Mouse (Mus musculus): ENCODE results near the gene Ror1. TPM values are rescaled to one million over a fixed set of nuclear protein-coding genes. Genes with fewer than 3 reads are reported as not detected.

Ror1 gene
- polyA plus RNA-seq, 1 experiment from 2014 or later = 0.76 TPM

- Histone ChIP-seq H3K4me2 (replicated peaks) (no peak overlapping the region), H3K4me1 (no peaks in the 10 kb centered on the region), H3K4me3 (no peak overlapping the region), H3K27ac (replicated peaks) (no peak overlapping the region), H3K9me3 (no peaks in the 10 kb centered on the region), H3K9ac (replicated peaks) (no peak overlapping the region), H3K36me3 (no peaks in the 10 kb centered on the region), H3K27me3 (no peaks in the 10 kb centered on the region)
- WGBS = 75% methylated on average over 13 of the region's 13 CpGs
- no peak for ATAC-seq (replicated peaks)
Observed at GRCm38 (mm10) chr4:100221978-100222737, 126.6 kb downstream of the Ror1 start.

- Histone ChIP-seq H3K4me2 (replicated peaks) (no peak overlapping the region), H3K4me1 (no peaks in the 10 kb centered on the region), H3K9me3 (no peaks in the 10 kb centered on the region), H3K4me3 (no peak overlapping the region), H3K9ac (replicated peaks) (no peak overlapping the region), H3K27ac (replicated peaks) (no peak overlapping the region), H3K27me3 (no peaks in the 10 kb centered on the region), H3K36me3 (no peaks in the 10 kb centered on the region)
- 38% methylated on average over 1 of the region's 1 CpGs for WGBS
- ATAC-seq (replicated peaks) = no peak
Observed at GRCm38 (mm10) chr4:100223532-100223931, 127.9 kb downstream of the Ror1 start.

- no peaks in the 10 kb centered on the region for H3K9me3 ChIP-seq
- H3K4me2 ChIP-seq (replicated peaks) = no peak overlapping the region
- no peaks in the 10 kb centered on the region for H3K27me3 ChIP-seq
- H3K27ac ChIP-seq (replicated peaks) = no peak overlapping the region
- 74% methylated on average over 3 of the region's 3 CpGs for WGBS
- H3K9ac ChIP-seq (replicated peaks) = no peak overlapping the region
- no peaks in the 10 kb centered on the region for H3K4me1 ChIP-seq
- no peak for ATAC-seq (replicated peaks)
- no peak overlapping the region for H3K4me3 ChIP-seq
- H3K36me3 ChIP-seq = no peaks in the 10 kb centered on the region
Observed at GRCm38 (mm10) chr4:100223965-100224364, 128.4 kb downstream of the Ror1 start.

- Histone ChIP-seq H3K9me3 (no peaks in the 10 kb centered on the region), H3K4me1 (no peaks in the 10 kb centered on the region), H3K36me3 (no peaks in the 10 kb centered on the region), H3K9ac (replicated peaks) (no peak overlapping the region), H3K27ac (replicated peaks) (no peak overlapping the region), H3K4me3 (no peak overlapping the region), H3K27me3 (no peaks in the 10 kb centered on the region), H3K4me2 (replicated peaks) (no peak overlapping the region)
- WGBS = 62% methylated on average over 4 of the region's 4 CpGs
- no peak for ATAC-seq (replicated peaks)
Observed at GRCm38 (mm10) chr4:100226619-100227018, 131.0 kb downstream of the Ror1 start.

DNA sequence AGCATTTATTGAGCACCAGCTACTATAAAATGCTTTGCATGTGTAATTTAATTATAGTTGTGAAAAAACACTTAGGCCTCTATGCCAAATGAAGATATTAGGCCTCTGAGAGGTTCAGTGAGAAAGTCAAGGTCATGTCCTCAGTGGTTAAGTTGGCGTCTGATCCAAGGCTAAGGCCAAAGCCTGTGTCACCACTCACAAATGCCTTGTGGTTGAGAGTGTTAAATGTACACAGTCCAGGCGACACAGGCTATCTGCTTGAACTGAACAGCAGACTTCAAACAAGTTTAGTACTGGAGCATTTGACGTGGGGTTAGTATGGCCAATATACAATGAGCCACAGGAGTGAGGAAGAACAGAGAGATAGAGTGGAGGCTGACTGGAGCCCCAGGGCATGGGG, 132.5 kb downstream of the Ror1 start:
- H3K27ac ChIP-seq (replicated peaks) = no peak overlapping the region
- H3K4me3 ChIP-seq = no peak overlapping the region
- no peaks in the 10 kb centered on the region for H3K9me3 ChIP-seq
- no peaks in the 10 kb centered on the region for H3K27me3 ChIP-seq
- H3K9ac ChIP-seq (replicated peaks) = no peak overlapping the region
- 87% methylated on average over 3 of the region's 3 CpGs for WGBS
- no peak overlapping the region for H3K4me2 ChIP-seq (replicated peaks)
- no peak for ATAC-seq (replicated peaks)
- no peaks in the 10 kb centered on the region for H3K36me3 ChIP-seq
- H3K4me1 ChIP-seq = no peaks in the 10 kb centered on the region

GRCm38 (mm10) chr4:100230245-100230644, 134.7 kb downstream of the Ror1 start:
- no peak for ATAC-seq (replicated peaks)
- no peak overlapping the region for H3K4me2 ChIP-seq (replicated peaks)
- H3K36me3 ChIP-seq = no peaks in the 10 kb centered on the region
- H3K27ac ChIP-seq (replicated peaks) = no peak overlapping the region
- H3K9me3 ChIP-seq = no peaks in the 10 kb centered on the region
- 93% methylated on average over 5 of the region's 5 CpGs for WGBS
- H3K27me3 ChIP-seq = no peaks in the 10 kb centered on the region
- no peak overlapping the region for H3K9ac ChIP-seq (replicated peaks)
- no peak overlapping the region for H3K4me3 ChIP-seq
- no peaks in the 10 kb centered on the region for H3K4me1 ChIP-seq

DNA sequence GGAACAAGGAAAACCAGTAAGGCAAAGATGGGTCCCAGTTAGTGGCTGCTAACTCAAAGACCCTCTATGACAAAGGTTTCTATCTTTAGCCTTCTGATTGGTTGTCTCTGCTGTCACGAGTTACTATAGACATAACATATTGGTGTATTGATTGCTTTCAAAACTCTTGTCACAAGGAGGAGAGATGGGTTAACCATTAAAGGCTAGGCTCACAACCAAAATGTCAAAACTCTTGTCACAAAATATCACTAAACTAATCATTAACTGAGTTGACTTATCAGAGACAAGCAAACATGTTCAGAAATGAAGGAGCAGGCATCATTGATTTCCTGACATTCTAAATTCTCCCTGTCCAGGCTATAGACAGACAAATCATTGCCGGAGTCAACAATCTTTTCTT, 135.4 kb downstream of the Ror1 start:
- Histone ChIP-seq H3K27me3 (no peaks in the 10 kb centered on the region), H3K9me3 (no peaks in the 10 kb centered on the region), H3K4me3 (no peak overlapping the region), H3K27ac (replicated peaks) (no peak overlapping the region), H3K4me1 (no peaks in the 10 kb centered on the region), H3K4me2 (replicated peaks) (no peak overlapping the region), H3K36me3 (no peaks in the 10 kb centered on the region), H3K9ac (replicated peaks) (no peak overlapping the region)
- WGBS = 90% methylated on average over 2 of the region's 2 CpGs
- ATAC-seq (replicated peaks) = no peak

- Histone ChIP-seq H3K36me3 (no peaks in the 10 kb centered on the region), H3K4me3 (no peak overlapping the region), H3K9ac (replicated peaks) (no peak overlapping the region), H3K4me1 (no peaks in the 10 kb centered on the region), H3K27ac (replicated peaks) (no peak overlapping the region), H3K9me3 (no peaks in the 10 kb centered on the region), H3K27me3 (no peaks in the 10 kb centered on the region), H3K4me2 (replicated peaks) (no peak overlapping the region)
- ATAC-seq (replicated peaks) = no peak
- WGBS = 94% methylated on average over 3 of the region's 3 CpGs
Observed at GRCm38 (mm10) chr4:100231906-100232305, 136.3 kb downstream of the Ror1 start.

DNA sequence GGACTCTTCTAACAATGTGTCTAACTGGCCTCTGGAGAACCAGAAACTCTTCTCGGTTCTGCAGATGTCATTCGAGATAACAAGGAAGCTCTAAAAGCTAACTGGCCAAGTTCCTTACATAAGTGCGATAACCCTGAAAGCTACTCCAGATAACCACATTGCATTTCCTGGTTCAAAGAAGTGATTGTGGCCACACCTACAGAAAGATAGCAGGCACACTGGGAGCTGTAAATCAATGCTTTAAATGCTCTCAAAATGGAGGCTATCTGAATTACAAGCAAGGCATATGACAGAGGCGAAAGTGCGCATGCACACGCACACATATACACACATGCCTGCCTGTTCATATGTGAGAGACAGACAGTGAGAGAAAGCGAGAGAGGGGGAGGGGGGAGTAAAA, 136.9 kb downstream of the Ror1 start:
- Histone ChIP-seq H3K4me3 (no peak overlapping the region), H3K4me1 (no peaks in the 10 kb centered on the region), H3K4me2 (replicated peaks) (no peak overlapping the region), H3K27ac (replicated peaks) (no peak overlapping the region), H3K9me3 (no peaks in the 10 kb centered on the region), H3K36me3 (no peaks in the 10 kb centered on the region), H3K9ac (replicated peaks) (no peak overlapping the region), H3K27me3 (no peaks in the 10 kb centered on the region)
- no peak for ATAC-seq (replicated peaks)
- 95% methylated on average over 7 of the region's 7 CpGs for WGBS

GRCm38 (mm10) chr4:100233770-100234169, 138.2 kb downstream of the Ror1 start:
- H3K4me3 ChIP-seq = no peak overlapping the region

GRCm38 (mm10) chr4:100236339-100236738, 140.7 kb downstream of the Ror1 start:
- H3K27me3 ChIP-seq = no peaks in the 10 kb centered on the region
- H3K9ac ChIP-seq (replicated peaks) = no peak overlapping the region
- H3K4me3 ChIP-seq = no peak overlapping the region
- H3K9me3 ChIP-seq = no peaks in the 10 kb centered on the region
- no peak overlapping the region for H3K27ac ChIP-seq (replicated peaks)
- 83% methylated on average over 3 of the region's 3 CpGs for WGBS
- ATAC-seq (replicated peaks) = no peak
- H3K4me2 ChIP-seq (replicated peaks) = no peak overlapping the region
- no peaks in the 10 kb centered on the region for H3K36me3 ChIP-seq
- no peaks in the 10 kb centered on the region for H3K4me1 ChIP-seq

More at GRCm38 (mm10) chr4:100233770-100234169, 138.2 kb downstream of the Ror1 start:
- H3K27ac ChIP-seq (replicated peaks) = no peak overlapping the region
- H3K36me3 ChIP-seq = no peaks in the 10 kb centered on the region
- ATAC-seq (replicated peaks) = no peak
- no peaks in the 10 kb centered on the region for H3K4me1 ChIP-seq
- no peaks in the 10 kb centered on the region for H3K9me3 ChIP-seq
- H3K4me2 ChIP-seq (replicated peaks) = no peak overlapping the region
- 94% methylated on average over 10 of the region's 10 CpGs for WGBS
- no peaks in the 10 kb centered on the region for H3K27me3 ChIP-seq
- no peak overlapping the region for H3K9ac ChIP-seq (replicated peaks)

- Histone ChIP-seq H3K4me3 (no peak overlapping the region), H3K4me1 (no peaks in the 10 kb centered on the region), H3K9ac (replicated peaks) (no peak overlapping the region), H3K27ac (replicated peaks) (no peak overlapping the region), H3K27me3 (no peaks in the 10 kb centered on the region), H3K36me3 (no peaks in the 10 kb centered on the region), H3K4me2 (replicated peaks) (no peak overlapping the region), H3K9me3 (no peaks in the 10 kb centered on the region)
- no peak for ATAC-seq (replicated peaks)
- WGBS = 81% methylated on average over 6 of the region's 6 CpGs
Observed at GRCm38 (mm10) chr4:100242061-100242756, 146.6 kb downstream of the Ror1 start.

All from forebrain, embryonic 15.5 days (tissue).